Comparison of ENCODE assay signal across 14 mouse cellular contexts in genomic region chr16:95928290-95929260, GRCm38 (mm10).
DNase-seq lines count a peak whose midpoint lies in the region; ATAC-seq and TF ChIP-seq lines count a peak whose summit lies in the region.
"Had no signal": no experiment of that assay in that cellular context is flagged by ENCODE, and none has a peak within 500 bp of the region (broad histone marks: within the 10 kb centered on the region; RNA-seq: fewer than 3 reads in every experiment).

No protein-coding gene starts in this region.

- H3K9me3 ChIP-seq in midbrain, embryonic 11.5 days (ENCODE audit: control insufficient read depth, low read length), result no peaks in the 10 kb centered on the region
- H3K9me3 ChIP-seq in midbrain, embryonic 14.5 days (ENCODE audit: control insufficient read depth, low read length), result no peaks in the 10 kb centered on the region
- H3K9me3 ChIP-seq in intestine, postnatal 0 days (ENCODE audit: control insufficient read depth), result no peaks in the 10 kb centered on the region
- no peaks in the 10 kb centered on the region for H3K9me3 ChIP-seq in liver, postnatal 0 days (ENCODE audit: low read length)
- H3K9me3 ChIP-seq in stomach, embryonic 14.5 days (ENCODE audit: control insufficient read depth, low read depth, low read length), result no peaks in the 10 kb centered on the region
- no peaks in the 10 kb centered on the region for H3K9me3 ChIP-seq in midbrain, embryonic 13.5 days
- H3K9me3 ChIP-seq: midbrain, embryonic 12.5 days had no signal

- no peak overlapping the region for H3K9ac ChIP-seq in midbrain, embryonic 11.5 days (ENCODE audit: low read length)
- H3K9ac ChIP-seq in midbrain, embryonic 14.5 days (replicated peaks; ENCODE audit: low read length), result no peak overlapping the region
- H3K9ac ChIP-seq in intestine, postnatal 0 days (ENCODE audit: low read depth, low read length), result no peak overlapping the region
- no peak overlapping the region for H3K9ac ChIP-seq in liver, postnatal 0 days (replicated peaks)
- no peak overlapping the region for H3K9ac ChIP-seq in stomach, embryonic 14.5 days (replicated peaks; ENCODE audit: low read depth, low read length)
- H3K9ac ChIP-seq in midbrain, embryonic 13.5 days (replicated peaks), result no peak overlapping the region
- H3K9ac ChIP-seq: midbrain, embryonic 12.5 days had no signal

- H3K27ac ChIP-seq in midbrain, embryonic 11.5 days (ENCODE audit: low read depth, low read length), result no peak overlapping the region
- H3K27ac ChIP-seq in midbrain, embryonic 14.5 days (replicated peaks; ENCODE audit: low read depth, low read length), result no peak overlapping the region
- peak overlapping the region; percentile 21; the same call in 1 of the 2 replicates for H3K27ac ChIP-seq in intestine, postnatal 0 days (ENCODE audit: low read depth, low read length)
- H3K27ac ChIP-seq in liver, postnatal 0 days (ENCODE audit: low read depth), result peak overlapping the region; percentile 67
- H3K27ac ChIP-seq in stomach, embryonic 14.5 days (ENCODE audit: low read length), result peak overlapping the region; percentile 73
- no peak overlapping the region for H3K27ac ChIP-seq in midbrain, embryonic 13.5 days
- H3K27ac ChIP-seq in layer of hippocampus, adult 2 months, result no peak overlapping the region
- H3K27ac ChIP-seq: midbrain, embryonic 12.5 days had no signal

- ATAC-seq in midbrain, embryonic 11.5 days (ENCODE audit: low FRiP score), result no peak
- no peak for ATAC-seq in midbrain, embryonic 14.5 days (ENCODE audit: low FRiP score, low TSS enrichment)
- peak; percentile 67 for ATAC-seq in intestine, postnatal 0 days
- ATAC-seq in liver, postnatal 0 days, result peak; percentile 88
- peak; percentile 85 for ATAC-seq in stomach, embryonic 14.5 days (ENCODE audit: insufficient number of reproducible peaks, insufficient read depth, low FRiP score, low read depth)
- ATAC-seq in midbrain, embryonic 13.5 days, result no peak
- ATAC-seq: Patski had no signal

- H3K4me3 ChIP-seq in midbrain, embryonic 11.5 days (ENCODE audit: low read depth, low read length), result no peak overlapping the region
- no peak overlapping the region for H3K4me3 ChIP-seq in midbrain, embryonic 14.5 days (replicated peaks; ENCODE audit: low read depth, low read length)
- H3K4me3 ChIP-seq in intestine, postnatal 0 days (ENCODE audit: low read depth, low read length), result no peak overlapping the region
- no peak overlapping the region for H3K4me3 ChIP-seq in liver, postnatal 0 days (ENCODE audit: low read depth, low read length)
- no peak overlapping the region for H3K4me3 ChIP-seq in stomach, embryonic 14.5 days (ENCODE audit: low read depth, low read length)
- no peak overlapping the region for H3K4me3 ChIP-seq in midbrain, embryonic 13.5 days (replicated peaks)
- no peak overlapping the region for H3K4me3 ChIP-seq in layer of hippocampus, adult 2 months
- H3K4me3 ChIP-seq: midbrain, embryonic 12.5 days had no signal

- no peak overlapping the region for H3K4me2 ChIP-seq in midbrain, embryonic 11.5 days
- H3K4me2 ChIP-seq in midbrain, embryonic 14.5 days (ENCODE audit: low read length), result no peak overlapping the region
- peak overlapping the region; percentile 30; the same call in 1 of the 2 replicates for H3K4me2 ChIP-seq in intestine, postnatal 0 days (replicated peaks; ENCODE audit: low read depth)
- H3K4me2 ChIP-seq in liver, postnatal 0 days (ENCODE audit: low read depth, low read length), result no peak overlapping the region
- H3K4me2 ChIP-seq in stomach, embryonic 14.5 days (replicated peaks; ENCODE audit: low read depth, low read length), result no peak overlapping the region
- H3K4me2 ChIP-seq in midbrain, embryonic 13.5 days (replicated peaks), result no peak overlapping the region
- H3K4me2 ChIP-seq: midbrain, embryonic 12.5 days had no signal

- H3K36me3 ChIP-seq in midbrain, embryonic 11.5 days (ENCODE audit: control insufficient read depth, insufficient read depth, low read length), result no peaks in the 10 kb centered on the region
- no peaks in the 10 kb centered on the region for H3K36me3 ChIP-seq in midbrain, embryonic 14.5 days (ENCODE audit: control insufficient read depth, insufficient read depth, low read length)
- H3K36me3 ChIP-seq in intestine, postnatal 0 days (ENCODE audit: control insufficient read depth, insufficient read depth), result no peaks in the 10 kb centered on the region
- H3K36me3 ChIP-seq in liver, postnatal 0 days (replicated peaks; ENCODE audit: insufficient read depth, low read length), result no peaks in the 10 kb centered on the region
- no peaks in the 10 kb centered on the region for H3K36me3 ChIP-seq in stomach, embryonic 14.5 days (ENCODE audit: control insufficient read depth, insufficient read depth, low read length)
- no peaks in the 10 kb centered on the region for H3K36me3 ChIP-seq in midbrain, embryonic 13.5 days
- H3K36me3 ChIP-seq: midbrain, embryonic 12.5 days had no signal

- TF ChIP-seq CTCF in intestine, postnatal 0 days (IDR thresholded peaks at IDR 0.05; ENCODE audit: low read depth), result no peak
- TF ChIP-seq CTCF in liver, postnatal 0 days (IDR thresholded peaks at IDR 0.05; ENCODE audit: low read depth), result no peak
- no peak for TF ChIP-seq CTCF in layer of hippocampus, adult 2 months (conservative IDR thresholded peaks at IDR 0.05)

- no peaks in the 10 kb centered on the region for H3K27me3 ChIP-seq in midbrain, embryonic 11.5 days (ENCODE audit: control insufficient read depth, insufficient read depth, low read length)
- no peaks in the 10 kb centered on the region for H3K27me3 ChIP-seq in midbrain, embryonic 14.5 days (ENCODE audit: control insufficient read depth, insufficient read depth, low read length)
- H3K27me3 ChIP-seq in intestine, postnatal 0 days (replicated peaks; ENCODE audit: control insufficient read depth, insufficient read depth, low read length), result no peaks in the 10 kb centered on the region
- no peaks in the 10 kb centered on the region for H3K27me3 ChIP-seq in liver, postnatal 0 days (ENCODE audit: insufficient read depth, low read length)
- no peaks in the 10 kb centered on the region for H3K27me3 ChIP-seq in stomach, embryonic 14.5 days (ENCODE audit: control insufficient read depth, insufficient read depth, low read length)
- no peaks in the 10 kb centered on the region for H3K27me3 ChIP-seq in midbrain, embryonic 13.5 days
- H3K27me3 ChIP-seq: midbrain, embryonic 12.5 days; Patski had no signal

- peak; percentile 41; the same call in 1 of the 2 replicates for TF ChIP-seq EP300 in liver, postnatal 0 days (IDR thresholded peaks at IDR 0.05; ENCODE audit: low read depth)

- no peaks in the 10 kb centered on the region for H3K4me1 ChIP-seq in midbrain, embryonic 11.5 days (ENCODE audit: control insufficient read depth, insufficient read depth, low read length)
- H3K4me1 ChIP-seq in midbrain, embryonic 14.5 days (ENCODE audit: control insufficient read depth, insufficient read depth, low read length), result no peaks in the 10 kb centered on the region
- H3K4me1 ChIP-seq in intestine, postnatal 0 days (replicated peaks; ENCODE audit: control insufficient read depth, insufficient read depth, low read length), result peaks cover 19% of the 10 kb centered on the region; the same call in 1 of the 2 replicates
- peaks cover 30% of the 10 kb centered on the region for H3K4me1 ChIP-seq in liver, postnatal 0 days (ENCODE audit: insufficient read depth)
- peaks cover 17% of the 10 kb centered on the region; the same call in 1 of the 2 replicates for H3K4me1 ChIP-seq in stomach, embryonic 14.5 days (ENCODE audit: control insufficient read depth, insufficient read depth, low read length)
- peaks cover 6% of the 10 kb centered on the region; the same call in 1 of the 2 replicates for H3K4me1 ChIP-seq in midbrain, embryonic 13.5 days (replicated peaks)

- 73% methylated on average over 18 of the region's 18 CpGs for WGBS in midbrain, embryonic 11.5 days
- WGBS in midbrain, embryonic 14.5 days, result 82% methylated on average over 18 of the region's 18 CpGs
- WGBS in intestine, postnatal 0 days, result 33% methylated on average over 18 of the region's 18 CpGs
- 47% methylated on average over 18 of the region's 18 CpGs for WGBS in liver, postnatal 0 days (ENCODE audit: insufficient replicate concordance)
- 42% methylated on average over 18 of the region's 18 CpGs for WGBS in stomach, embryonic 14.5 days
- WGBS in midbrain, embryonic 13.5 days, result 78% methylated on average over 18 of the region's 18 CpGs

- peak; percentile 47 for DNase-seq in midbrain, embryonic 11.5 days (ENCODE audit: low spot score, missing footprints)
- DNase-seq in midbrain, embryonic 14.5 days, result no peak
- peak; percentile 81 for DNase-seq in liver, postnatal 0 days
- DNase-seq in spleen, adult 18-20 months, result no peak
- no peak for DNase-seq in layer of hippocampus, adult 2 months (ENCODE audit: low spot score in 2 of 2)
- DNase-seq: cerebellum, postnatal 25 days; gastrocnemius, postnatal 10 days; heart, postnatal 10 days; kidney, adult 11 months had no signal

Comparison
In these comparisons a context has a peak if more than half of its experiments do, and no peak if none do; other contexts are left out.
1. DNase-seq: peak in midbrain, embryonic 11.5 days (single experiment) and liver, postnatal 0 days (single experiment); none in midbrain, embryonic 14.5 days (single experiment), spleen, adult 18-20 months (0 of 2) and layer of hippocampus, adult 2 months (0 of 2).
2. ATAC-seq: peak in intestine, postnatal 0 days (single experiment), liver, postnatal 0 days (single experiment) and stomach, embryonic 14.5 days (single experiment); none in midbrain, embryonic 11.5 days (single experiment), midbrain, embryonic 14.5 days (single experiment) and midbrain, embryonic 13.5 days (single experiment).
3. H3K27ac ChIP-seq: peak in intestine, postnatal 0 days (single experiment), liver, postnatal 0 days (single experiment) and stomach, embryonic 14.5 days (single experiment); none in midbrain, embryonic 11.5 days (single experiment), midbrain, embryonic 14.5 days (single experiment), midbrain, embryonic 13.5 days (single experiment) and layer of hippocampus, adult 2 months (single experiment).